ENCODE assay signal across 19 mouse cellular contexts in genomic region chr10:21532142-21532541, GRCm38 (mm10).
"Had no signal": no experiment of that assay in that cellular context is flagged by ENCODE, and none has a peak within 500 bp of the region (broad histone marks: within the 10 kb centered on the region; RNA-seq: fewer than 3 reads in every experiment).

No protein-coding gene starts in this region.

- H3K4me3 ChIP-seq: layer of hippocampus, adult 2 months; limb, embryonic 13.5 days; liver, embryonic 15.5 days; midbrain, embryonic 10.5 days; midbrain, embryonic 15.5 days; neural tube, embryonic 13.5 days; stomach, embryonic 15.5 days had no signal

- H3K27ac ChIP-seq: kidney, postnatal 0 days; layer of hippocampus, adult 2 months; limb, embryonic 13.5 days; liver, embryonic 15.5 days; midbrain, embryonic 10.5 days; midbrain, embryonic 15.5 days; neural tube, embryonic 13.5 days; stomach, embryonic 15.5 days had no signal

- ATAC-seq: intestine, postnatal 0 days; lung, postnatal 0 days; midbrain, embryonic 15.5 days had no signal

- H3K27me3 ChIP-seq: limb, embryonic 13.5 days; liver, embryonic 15.5 days; midbrain, embryonic 15.5 days; neural tube, embryonic 13.5 days; stomach, embryonic 15.5 days had no signal

- H3K4me2 ChIP-seq: limb, embryonic 13.5 days; liver, embryonic 11.5 days; liver, embryonic 15.5 days; midbrain, embryonic 15.5 days; neural tube, embryonic 13.5 days; stomach, embryonic 15.5 days had no signal

- DNase-seq: kidney, adult 8-10 months; kidney, postnatal 4 days; lung, adult 2 months; lung, postnatal 36 days; retina, postnatal 1 day; right cerebral cortex, postnatal 4 days; spleen, adult 18-20 months; thymus, postnatal 36 days had no signal

- H3K36me3 ChIP-seq: limb, embryonic 13.5 days; liver, embryonic 15.5 days; midbrain, embryonic 10.5 days; midbrain, embryonic 15.5 days; neural tube, embryonic 13.5 days; stomach, embryonic 15.5 days had no signal

- H3K9ac ChIP-seq: limb, embryonic 13.5 days; liver, embryonic 15.5 days; midbrain, embryonic 15.5 days; neural tube, embryonic 13.5 days; stomach, embryonic 15.5 days had no signal

- H3K4me1 ChIP-seq: liver, embryonic 15.5 days; midbrain, embryonic 15.5 days; stomach, embryonic 15.5 days had no signal

- H3K9me3 ChIP-seq: limb, embryonic 13.5 days; liver, embryonic 15.5 days; midbrain, embryonic 10.5 days; midbrain, embryonic 15.5 days; neural tube, embryonic 13.5 days; stomach, embryonic 15.5 days had no signal
